Mouse (Mus musculus) limb, embryonic 14.5 days (tissue): ENCODE results near the gene Slc35b3. TPM values are rescaled to one million over a fixed set of nuclear protein-coding genes. Genes with fewer than 3 reads are reported as not detected.

ENCODE experiments used
- ATAC-seq: fragments of 200-750 bp; cut with Nextera tagmentation; 2 replicates; pipeline ENCODE4 v1.8.0; 2017; ENCODE audit warnings: low read depth, moderate number of reproducible peaks, moderate TSS enrichment; ENCODE audit not compliant: low FRiP score
- DNase-seq: peaks from one replicate; pipeline ENCODE4 v3.0.0-alpha.2; 2015; ENCODE audit warnings: low spot score
- H3K27ac ChIP-seq: fragments of 300-500 bp; sonication (generic); replicated peaks from 2 replicates; pipeline ENCODE4 v1.5.1; 2014; ENCODE audit warnings: low read depth, mild to moderate bottlenecking, low read length, moderate library complexity, mixed read lengths
- H3K27me3 ChIP-seq: fragments of 300-500 bp; sonication (generic); 2 replicates; pipeline ENCODE4 v1.6.1; 2014; ENCODE audit warnings: low read length, mixed read lengths; ENCODE audit not compliant: control insufficient read depth, insufficient read depth
- H3K36me3 ChIP-seq: fragments of 300-500 bp; sonication (generic); 2 replicates; pipeline ENCODE4 v1.6.1; 2014; ENCODE audit warnings: mild to moderate bottlenecking, low read length, moderate library complexity, mixed read lengths; ENCODE audit not compliant: control insufficient read depth, insufficient read depth
- H3K4me1 ChIP-seq: fragments of 300-500 bp; sonication (generic); 2 replicates; pipeline ENCODE4 v1.6.1; 2014; ENCODE audit warnings: antibody characterized with exemption, low read length, mixed read lengths; ENCODE audit not compliant: control insufficient read depth, insufficient read depth
- H3K4me2 ChIP-seq: fragments of 300-500 bp; sonication (generic); replicated peaks from 2 replicates; pipeline ENCODE4 v1.6.1; 2014; ENCODE audit warnings: low read depth, mild to moderate bottlenecking, low read length, moderate library complexity; ENCODE audit not compliant: severe bottlenecking
- H3K4me3 ChIP-seq: fragments of 300-500 bp; sonication (generic); replicated peaks from 2 replicates; pipeline ENCODE4 v1.5.1; 2014; ENCODE audit warnings: low read length
- H3K9ac ChIP-seq: fragments of 300-500 bp; sonication (generic); 2 replicates; pipeline ENCODE4 v1.6.1; 2014; ENCODE audit warnings: mild to moderate bottlenecking, low read depth, low read length, moderate library complexity; ENCODE audit not compliant: severe bottlenecking
- H3K9me3 ChIP-seq: fragments of 300-500 bp; sonication (generic); 2 replicates; pipeline ENCODE4 v1.6.1; 2016; ENCODE audit warnings: low read length; ENCODE audit not compliant: control insufficient read depth
- POLR2A ChIP-seq: fragments of 200-500 bp; IDR thresholded peaks from 2 replicates; pipeline ENCODE4 v1.8.0; 2012; ENCODE audit warnings: inconsistent platforms, mild to moderate bottlenecking, moderate library complexity, borderline replicate concordance; ENCODE audit not compliant: insufficient read depth, insufficient read length; ENCODE audit errors: extremely low read depth
- WGBS: fragments of 180-500 bp; shearing (Covaris S2); extraction: QIAGEN DNeasy Blood & Tissue Kit; methylation state at CpG from one replicate; pipeline ENCODE4 v1.1.7; 2014; 5-methylcytosine and 5-hydroxymethylcytosine counted together
- polyA plus RNA-seq, 2 experiments: library from polyadenylated mRNA; depleted of rRNA in 1 of 2; stranded (reverse) in 1 of 2; unstranded in 1 of 2; fragments of >200 nt; fragmentation: Nextera tagmentation in 1 of 2; extraction: Ambion mirVana in 1 of 2; gene quantifications; 2 replicates each; pipeline versions ENCODE4 v1.2.1 to v1.2.3; 2012 to 2014

Gene Slc35b3
- polyA plus RNA-seq, 2 experiments = 42.0 to 43.2 TPM

- H3K9me3 ChIP-seq = no peaks in the 10 kb centered on the region
- DNase-seq = no peak
- H3K4me3 ChIP-seq = no peak overlapping the region
- no peak for ATAC-seq
- TF ChIP-seq POLR2A = no peak
- no peak overlapping the region for H3K27ac ChIP-seq
- no peak overlapping the region for H3K4me2 ChIP-seq
- WGBS = 90% methylated on average over 2 of the region's 2 CpGs
- H3K27me3 ChIP-seq = no peaks in the 10 kb centered on the region
- peaks cover 83% of the 10 kb centered on the region for H3K36me3 ChIP-seq
- no peaks in the 10 kb centered on the region for H3K4me1 ChIP-seq
- H3K9ac ChIP-seq = no peak overlapping the region
These were observed 22.2 kb downstream of the Slc35b3 start for GRCm38 (mm10) chr13:38938433-38938832.

GRCm38 (mm10) chr13:38936860-38937471, 23.7 kb downstream of the Slc35b3 start:
- H3K9me3 ChIP-seq = no peaks in the 10 kb centered on the region
- no peak for DNase-seq
- no peak overlapping the region for H3K4me3 ChIP-seq
- peaks cover 86% of the 10 kb centered on the region for H3K36me3 ChIP-seq
- ATAC-seq = no peak
- H3K9ac ChIP-seq = no peak overlapping the region
- no peaks in the 10 kb centered on the region for H3K27me3 ChIP-seq
- no peak overlapping the region for H3K27ac ChIP-seq
- 73% methylated on average over 10 of the region's 10 CpGs for WGBS
- no peak for TF ChIP-seq POLR2A
- no peaks in the 10 kb centered on the region for H3K4me1 ChIP-seq
- H3K4me2 ChIP-seq = no peak overlapping the region

GRCm38 (mm10) chr13:38935856-38936446, 24.7 kb downstream of the Slc35b3 start:
- ATAC-seq (no peak), DNase-seq (no peak)
- Histone ChIP-seq H3K9me3 (no peaks in the 10 kb centered on the region), H3K4me3 (no peak overlapping the region), H3K4me2 (no peak overlapping the region), H3K36me3 (peaks cover 76% of the 10 kb centered on the region), H3K27me3 (no peaks in the 10 kb centered on the region), H3K4me1 (no peaks in the 10 kb centered on the region), H3K9ac (no peak overlapping the region), H3K27ac (no peak overlapping the region)
- 91% methylated on average over 10 of the region's 10 CpGs for WGBS
- TF ChIP-seq POLR2A = no peak

- no peak for ATAC-seq
- H3K4me1 ChIP-seq = no peaks in the 10 kb centered on the region
These were observed 30.7 kb downstream of the Slc35b3 start for GRCm38 (mm10) chr13:38929843-38930578.

GRCm38 (mm10) chr13:38922676-38923075, 38.0 kb downstream of the Slc35b3 start:
- Histone ChIP-seq H3K9me3 (no peaks in the 10 kb centered on the region), H3K9ac (no peak overlapping the region), H3K27me3 (no peaks in the 10 kb centered on the region), H3K36me3 (no peaks in the 10 kb centered on the region), H3K4me1 (0 out of 2 replicates have a peak, but pooled peaks cover 6% of the 10 kb centered on the region), H3K4me3 (no peak overlapping the region), H3K27ac (no peak overlapping the region), H3K4me2 (no peak overlapping the region)
- no peak for ATAC-seq
- WGBS = 59% methylated on average over 3 of the region's 3 CpGs
- no peak for DNase-seq
- TF ChIP-seq POLR2A = no peak

More at GRCm38 (mm10) chr13:38929843-38930578, 30.7 kb downstream of the Slc35b3 start:
- no peak overlapping the region for H3K4me3 ChIP-seq
- no peak for DNase-seq
- 91% methylated on average over 15 of the region's 15 CpGs for WGBS
- H3K27ac ChIP-seq = no peak overlapping the region
- peaks cover 31% of the 10 kb centered on the region for H3K36me3 ChIP-seq
- H3K9ac ChIP-seq = no peak overlapping the region
- H3K9me3 ChIP-seq = no peaks in the 10 kb centered on the region
- no peaks in the 10 kb centered on the region for H3K27me3 ChIP-seq
- no peak overlapping the region for H3K4me2 ChIP-seq
- TF ChIP-seq POLR2A = no peak
